Mouse (Mus musculus): ENCODE data around the gene Sox5.

- no peak for TF ChIP-seq CTCF (IDR thresholded peaks at IDR 0.05; ENCODE audit: extremely low read depth, insufficient read length, insufficient replicate concordance, low read depth, low read length)
- no peak for TF ChIP-seq POLR2A (IDR thresholded peaks at IDR 0.05; ENCODE audit: low read depth, low read length)
Observed at GRCm38 (mm10) chr6:143785685-143786084, 996.1 kb downstream of the Sox5 start.

Data from small intestine, adult 2 months (tissue).